Mouse (Mus musculus) hindbrain, embryonic 13.5 days (tissue): ENCODE results near the gene Coa3. TPM values are rescaled to one million over a fixed set of nuclear protein-coding genes. Genes with fewer than 3 reads are reported as not detected.

Experiments used
- ATAC-seq: fragments of 200-750 bp; cut with Nextera tagmentation; 2 replicates; pipeline ENCODE4 v1.8.0; 2017; ENCODE audit warnings: moderate TSS enrichment; ENCODE audit not compliant: low FRiP score
- H3K27ac ChIP-seq: fragments of 300-500 bp; sonication (generic); 2 replicates; pipeline ENCODE4 v1.5.1; 2015; ENCODE audit warnings: inconsistent platforms, mild to moderate bottlenecking, moderate library complexity
- H3K27me3 ChIP-seq: fragments of 300-500 bp; sonication (generic); 2 replicates; pipeline ENCODE4 v1.6.1; 2015; ENCODE audit warnings: mild to moderate bottlenecking, inconsistent platforms
- H3K36me3 ChIP-seq: fragments of 300-500 bp; sonication (generic); 2 replicates; pipeline ENCODE4 v1.6.1; 2015; ENCODE audit warnings: mild to moderate bottlenecking, inconsistent platforms
- H3K4me1 ChIP-seq: fragments of 300-500 bp; sonication (generic); replicated peaks from 2 replicates; pipeline ENCODE4 v1.6.1; 2015; ENCODE audit warnings: inconsistent platforms
- H3K4me2 ChIP-seq: fragments of 300-500 bp; sonication (generic); 2 replicates; pipeline ENCODE4 v1.6.1; 2015; ENCODE audit warnings: inconsistent platforms, mild to moderate bottlenecking, moderate library complexity
- H3K4me3 ChIP-seq: fragments of 300-500 bp; sonication (generic); 2 replicates; pipeline ENCODE4 v1.5.1; 2015; ENCODE audit warnings: mild to moderate bottlenecking, inconsistent platforms
- H3K9ac ChIP-seq: fragments of 300-500 bp; sonication (generic); 2 replicates; pipeline ENCODE4 v1.6.1; 2015; ENCODE audit warnings: mild to moderate bottlenecking, inconsistent platforms
- H3K9me3 ChIP-seq: fragments of 300-500 bp; sonication (generic); 2 replicates; pipeline ENCODE4 v1.6.1; 2016; ENCODE audit warnings: inconsistent platforms
- WGBS: fragments of 180-500 bp; shearing (Covaris S2); methylation state at CpG from one replicate; pipeline ENCODE4 v1.1.7; 2015; 5-methylcytosine and 5-hydroxymethylcytosine counted together
- polyA plus RNA-seq: library from polyadenylated mRNA; unstranded; fragments of >200 nt; fragmentation: Nextera tagmentation; extraction: Ambion mirVana; gene quantifications from 2 replicates; pipeline ENCODE4 v1.2.1, GENCODE M21; 2015

Gene Coa3
- polyA plus RNA-seq, 1 experiment from 2014 or later: 226 TPM

GRCm38 (mm10) chr11:101311083-101311482, 32.2 kb upstream of the Coa3 start:
- H3K27ac ChIP-seq: no peak overlapping the region
- no peak for ATAC-seq
- H3K4me2 ChIP-seq: no peak overlapping the region
- H3K9ac ChIP-seq: no peak overlapping the region
- 94% methylated on average over 3 of the region's 3 CpGs for WGBS
- H3K4me1 ChIP-seq: peaks cover 5% of the 10 kb centered on the region; the same call in 1 of the 2 replicates
- peaks cover 11% of the 10 kb centered on the region; the same call in 1 of the 2 replicates for H3K27me3 ChIP-seq
- no peaks in the 10 kb centered on the region for H3K9me3 ChIP-seq
- no peaks in the 10 kb centered on the region for H3K36me3 ChIP-seq
- H3K4me3 ChIP-seq: no peak overlapping the region

- Histone ChIP-seq H3K27ac (no peak overlapping the region), H3K4me3 (no peak overlapping the region), H3K27me3 (peaks cover 11% of the 10 kb centered on the region; the same call in 1 of the 2 replicates), H3K4me2 (no peak overlapping the region), H3K36me3 (no peaks in the 10 kb centered on the region), H3K9me3 (no peaks in the 10 kb centered on the region), H3K9ac (no peak overlapping the region), H3K4me1 (no peaks in the 10 kb centered on the region)
- no peak for ATAC-seq
- WGBS: 42% methylated on average over 5 of the region's 5 CpGs
Observed at GRCm38 (mm10) chr11:101307744-101308143, 28.8 kb upstream of the Coa3 start.

- Histone ChIP-seq H3K9ac (peak within 1 kb of the TSS; percentile 96), H3K9me3 (no peaks in the 10 kb centered on the region), H3K36me3 (peaks cover 25% of the 10 kb centered on the region), H3K27ac (peak within 1 kb of the TSS; percentile 73), H3K4me3 (peak within 1 kb of the TSS; percentile 67), H3K4me2 (peak within 1 kb of the TSS; percentile 99), H3K4me1 (peaks cover 19% of the 10 kb centered on the region), H3K27me3 (peaks cover 3% of the 10 kb centered on the region; the same call in 1 of the 2 replicates)
- ATAC-seq: peak; percentile 95
- WGBS: 7% methylated on average over 39 of the region's 39 CpGs
Observed at GRCm38 (mm10) chr11:101302004-101302798, 23.3 kb upstream of the Coa3 start, which contains the start of gene Becn1. TSS of gene Becn1 (minus strand) at chr11:101302286.

DNA sequence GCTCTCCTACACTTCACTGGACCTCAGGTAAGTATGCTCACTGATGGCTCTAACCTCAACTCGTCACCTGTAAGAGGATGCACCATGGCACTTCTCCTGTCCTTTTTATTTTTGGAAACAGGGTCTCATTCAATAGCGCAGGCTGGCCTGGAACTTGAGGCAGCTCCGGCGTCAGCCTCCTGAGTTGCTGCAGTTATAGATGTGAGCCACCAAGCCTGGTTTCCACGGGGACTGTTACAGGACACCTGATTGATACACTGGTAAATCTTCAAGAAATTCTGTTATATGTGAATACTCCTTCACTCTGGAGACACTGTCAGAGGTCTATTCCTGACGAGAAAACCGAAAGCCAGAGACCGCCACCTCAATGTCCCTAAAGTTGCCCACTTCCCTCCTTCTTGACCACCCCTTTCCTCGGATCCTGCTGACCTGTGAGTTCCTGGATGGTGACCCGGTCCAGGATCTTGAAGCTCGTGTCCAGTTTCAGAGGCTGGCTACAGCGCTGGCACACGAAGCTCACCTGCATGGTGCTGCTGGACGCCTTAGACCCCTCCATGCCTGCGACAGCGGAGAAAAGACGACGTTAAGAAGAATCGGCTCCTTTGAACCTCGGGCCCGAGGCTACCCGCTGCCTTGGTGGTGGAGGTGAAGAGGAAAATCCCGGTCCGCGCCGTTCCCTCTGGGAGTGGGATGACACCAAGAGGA, 22.5 kb upstream of the Coa3 start:
- Histone ChIP-seq H3K9ac (peak overlapping the region; percentile 96), H3K4me1 (peaks cover 19% of the 10 kb centered on the region), H3K27me3 (no peaks in the 10 kb centered on the region), H3K4me2 (peak overlapping the region; percentile 99), H3K36me3 (peaks cover 30% of the 10 kb centered on the region), H3K4me3 (peak overlapping the region; percentile 67), H3K9me3 (no peaks in the 10 kb centered on the region), H3K27ac (peak overlapping the region; percentile 73)
- WGBS: 15% methylated on average over 26 of the region's 26 CpGs
- no peak for ATAC-seq

- Histone ChIP-seq H3K27ac (no peak overlapping the region), H3K27me3 (no peaks in the 10 kb centered on the region), H3K9ac (peak overlapping the region; percentile 96), H3K9me3 (no peaks in the 10 kb centered on the region), H3K4me1 (peaks cover 19% of the 10 kb centered on the region), H3K4me2 (peak overlapping the region; percentile 99), H3K36me3 (peaks cover 33% of the 10 kb centered on the region), H3K4me3 (peak overlapping the region; percentile 67)
- ATAC-seq: no peak
- 69% methylated on average over 7 of the region's 7 CpGs for WGBS
Observed at GRCm38 (mm10) chr11:101300881-101301280, 22.0 kb upstream of the Coa3 start.

- no peaks in the 10 kb centered on the region for H3K9me3 ChIP-seq
- no peak overlapping the region for H3K27ac ChIP-seq
- H3K4me2 ChIP-seq: no peak overlapping the region
- no peak overlapping the region for H3K9ac ChIP-seq
- 91% methylated on average over 8 of the region's 8 CpGs for WGBS
- no peaks in the 10 kb centered on the region for H3K27me3 ChIP-seq
- H3K4me1 ChIP-seq: peaks cover 4% of the 10 kb centered on the region
- H3K4me3 ChIP-seq: no peak overlapping the region
- peaks cover 85% of the 10 kb centered on the region for H3K36me3 ChIP-seq
- ATAC-seq: no peak
Observed at GRCm38 (mm10) chr11:101295191-101295590, 16.3 kb upstream of the Coa3 start.

GRCm38 (mm10) chr11:101291231-101291630, 12.3 kb upstream of the Coa3 start:
- WGBS: 97% methylated on average over 8 of the region's 8 CpGs
- Histone ChIP-seq H3K36me3 (peaks cover 87% of the 10 kb centered on the region), H3K4me2 (no peak overlapping the region)

DNA sequence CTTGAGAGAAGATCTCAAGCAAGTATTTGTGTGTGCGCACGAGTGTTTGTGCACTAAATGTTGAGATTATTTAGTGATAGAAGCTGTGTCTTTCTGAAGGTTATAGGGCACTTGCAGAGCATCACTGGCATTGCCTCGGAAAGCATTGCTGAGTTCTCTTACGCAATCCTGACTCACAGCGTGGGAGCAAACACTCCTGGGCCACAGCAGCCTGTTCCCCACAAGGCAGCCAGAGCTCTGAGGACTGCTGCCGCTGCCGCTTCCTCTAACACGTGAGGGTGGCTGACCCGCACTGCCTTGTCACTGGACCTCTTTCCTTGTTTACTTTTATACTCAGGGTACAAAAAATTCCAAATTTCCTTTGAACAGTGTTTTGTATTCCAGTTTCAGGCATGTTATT, 8.4 kb upstream of the Coa3 start:
- H3K4me1 ChIP-seq: no peaks in the 10 kb centered on the region
- H3K27me3 ChIP-seq: no peaks in the 10 kb centered on the region
- H3K36me3 ChIP-seq: peaks cover 55% of the 10 kb centered on the region
- no peak overlapping the region for H3K4me3 ChIP-seq
- no peaks in the 10 kb centered on the region for H3K9me3 ChIP-seq
- no peak for ATAC-seq
- 89% methylated on average over 9 of the region's 9 CpGs for WGBS
- H3K9ac ChIP-seq: no peak overlapping the region
- no peak overlapping the region for H3K4me2 ChIP-seq
- H3K27ac ChIP-seq: no peak overlapping the region

More at GRCm38 (mm10) chr11:101291231-101291630, 12.3 kb upstream of the Coa3 start:
- no peak overlapping the region for H3K27ac ChIP-seq
- H3K9me3 ChIP-seq: no peaks in the 10 kb centered on the region
- no peaks in the 10 kb centered on the region for H3K4me1 ChIP-seq
- no peak overlapping the region for H3K4me3 ChIP-seq
- no peak for ATAC-seq
- H3K27me3 ChIP-seq: no peaks in the 10 kb centered on the region
- no peak overlapping the region for H3K9ac ChIP-seq

DNA sequence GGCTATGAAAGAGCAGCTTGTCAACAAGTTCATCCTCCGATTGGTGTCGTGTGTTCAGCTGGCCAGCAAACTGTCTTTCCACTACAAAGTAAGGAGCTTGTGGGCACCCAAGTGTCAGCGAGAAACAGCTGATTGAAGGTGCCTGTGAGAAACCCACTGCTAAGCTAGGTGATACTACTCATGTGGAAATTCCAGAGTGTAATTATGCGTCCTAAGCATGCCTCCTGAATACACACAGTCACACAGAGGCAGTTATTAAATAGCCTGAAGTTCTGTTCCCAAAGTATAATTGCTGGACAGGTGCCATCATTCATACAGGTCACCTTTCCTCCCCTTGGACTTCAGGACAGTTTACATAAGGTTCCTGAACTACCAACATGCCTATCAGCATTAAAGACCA, 4.9 kb upstream of the Coa3 start:
- 74% methylated on average over 4 of the region's 4 CpGs for WGBS
- Histone ChIP-seq H3K4me3 (no peak overlapping the region), H3K27me3 (peaks cover 10% of the 10 kb centered on the region; the same call in 1 of the 2 replicates), H3K27ac (no peak overlapping the region), H3K4me2 (no peak overlapping the region), H3K9me3 (no peaks in the 10 kb centered on the region), H3K9ac (no peak overlapping the region), H3K36me3 (peaks cover 22% of the 10 kb centered on the region), H3K4me1 (peaks cover 4% of the 10 kb centered on the region; the same call in 1 of the 2 replicates)
- no peak for ATAC-seq

DNA sequence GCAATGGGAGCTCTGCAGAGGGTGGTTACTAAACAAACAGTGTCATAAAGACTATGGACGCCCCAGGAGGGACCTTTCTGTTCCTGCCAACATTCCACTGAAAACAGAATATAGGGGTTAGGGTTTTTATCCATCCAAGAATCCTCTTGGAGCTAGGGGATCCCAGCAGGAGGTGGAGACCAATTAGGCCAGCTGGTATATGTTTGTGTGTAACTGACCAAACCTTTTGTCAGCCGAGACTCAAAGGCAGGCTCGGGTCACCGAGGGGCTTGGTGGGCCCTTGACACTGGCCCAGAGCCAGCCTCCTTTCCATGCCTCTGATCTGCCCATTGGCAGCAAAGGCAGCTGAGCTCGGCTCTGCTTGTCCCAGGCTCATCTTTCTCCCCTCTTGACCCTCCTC, 4.0 kb upstream of the Coa3 start:
- peak overlapping the region; percentile 43; the same call in 1 of the 2 replicates for H3K9ac ChIP-seq
- H3K4me2 ChIP-seq: no peak overlapping the region
- H3K27me3 ChIP-seq: peaks cover 10% of the 10 kb centered on the region; the same call in 1 of the 2 replicates
- WGBS: 39% methylated on average over 5 of the region's 5 CpGs
- no peak overlapping the region for H3K4me3 ChIP-seq
- no peak overlapping the region for H3K27ac ChIP-seq
- peaks cover 9% of the 10 kb centered on the region for H3K4me1 ChIP-seq
- peaks cover 14% of the 10 kb centered on the region for H3K36me3 ChIP-seq
- ATAC-seq: no peak
- H3K9me3 ChIP-seq: no peaks in the 10 kb centered on the region

GRCm38 (mm10) chr11:101280837-101281236, 1.9 kb upstream of the Coa3 start:
- no peak overlapping the region for H3K27ac ChIP-seq
- peaks cover 30% of the 10 kb centered on the region for H3K4me1 ChIP-seq
- no peak overlapping the region for H3K9ac ChIP-seq
- no peak for ATAC-seq
- H3K36me3 ChIP-seq: peaks cover 4% of the 10 kb centered on the region
- H3K4me2 ChIP-seq: no peak overlapping the region
- H3K4me3 ChIP-seq: no peak overlapping the region
- H3K27me3 ChIP-seq: peaks cover 18% of the 10 kb centered on the region; the same call in 1 of the 2 replicates
- H3K9me3 ChIP-seq: no peaks in the 10 kb centered on the region
- 41% methylated on average over 7 of the region's 7 CpGs for WGBS

GRCm38 (mm10) chr11:101279193-101279569, 267 bp upstream of the Coa3 start:
- 62% methylated on average over 14 of the region's 14 CpGs for WGBS
- H3K9ac ChIP-seq: no peak overlapping the region

More at GRCm38 (mm10) chr11:101279193-101279569, 267 bp upstream of the Coa3 start:
- Histone ChIP-seq H3K4me3 (peak overlapping the region; percentile 82), H3K27ac (no peak overlapping the region), H3K9me3 (no peaks in the 10 kb centered on the region), H3K4me1 (peaks cover 30% of the 10 kb centered on the region), H3K27me3 (peaks cover 18% of the 10 kb centered on the region; the same call in 1 of the 2 replicates), H3K4me2 (peak overlapping the region; percentile 91), H3K36me3 (peaks cover 4% of the 10 kb centered on the region)
- ATAC-seq: peak; percentile 19; the same call in 1 of the 2 replicates
